Mouse (Mus musculus): ENCODE data around the gene Ankrd44.

DNA sequence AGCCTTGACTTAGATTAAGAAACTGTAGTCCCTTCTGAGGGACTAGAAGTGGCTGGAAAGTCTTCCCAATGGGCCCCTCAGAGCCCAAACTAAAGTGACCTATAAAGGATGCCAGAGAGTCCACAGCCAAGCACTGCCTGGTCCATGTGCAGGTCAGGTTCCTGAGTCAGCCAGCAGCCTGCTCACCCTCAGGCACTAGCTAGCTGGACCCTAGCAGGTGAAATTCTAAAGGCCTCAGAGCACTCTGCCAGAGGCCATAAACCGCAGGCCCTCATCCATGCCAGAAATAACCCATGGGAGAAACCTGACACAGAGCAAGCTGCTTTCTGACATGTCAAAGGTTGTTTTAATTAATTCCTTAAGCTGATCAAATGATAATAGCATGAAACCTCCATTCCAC is 25.1 kb downstream of the Ankrd44 start:
- TF ChIP-seq POLR2A (IDR thresholded peaks at IDR 0.05; ENCODE audit: low read depth, low read length): no peak
- TF ChIP-seq EP300 (IDR thresholded peaks at IDR 0.05; ENCODE audit: low read length): no peak
- TF ChIP-seq MAZ (IDR thresholded peaks at IDR 0.05; ENCODE audit: low read depth, low read length): no peak
- no peak for TF ChIP-seq CTCF (conservative IDR thresholded peaks at IDR 0.05 in 1 of 2, IDR thresholded peaks at IDR 0.05 in 1 of 2; ENCODE audit: low read depth in 2 of 2, low read length in 2 of 2)
- TF ChIP-seq ZMIZ1 (IDR thresholded peaks at IDR 0.05; ENCODE audit: low read depth, low read length): no peak
- TF ChIP-seq USF2 (conservative IDR thresholded peaks at IDR 0.05; ENCODE audit: low read depth, low read length): no peak
- TF ChIP-seq ELF1 (IDR thresholded peaks at IDR 0.05; ENCODE audit: low read depth, low read length): no peak
- TF ChIP-seq ZC3H11A (IDR thresholded peaks at IDR 0.05; ENCODE audit: low read depth, low read length): no peak
- TF ChIP-seq SIN3A (IDR thresholded peaks at IDR 0.05; ENCODE audit: low read length): no peak
- TF ChIP-seq JUND (conservative IDR thresholded peaks at IDR 0.05; ENCODE audit: low read depth, low read length): no peak
- TF ChIP-seq MAFK (IDR thresholded peaks at IDR 0.05; ENCODE audit: insufficient replicate concordance, low read length): no peak
- no peak for TF ChIP-seq TCF12 (IDR thresholded peaks at IDR 0.05; ENCODE audit: low read depth, low read length)
- no peak for TF ChIP-seq CHD2 (IDR thresholded peaks at IDR 0.05; ENCODE audit: low read length)
- no peak for TF ChIP-seq CHD1 (IDR thresholded peaks at IDR 0.05; ENCODE audit: low read depth, low read length)

All from CH12.LX (cell line).